In the genomic region with DNA sequence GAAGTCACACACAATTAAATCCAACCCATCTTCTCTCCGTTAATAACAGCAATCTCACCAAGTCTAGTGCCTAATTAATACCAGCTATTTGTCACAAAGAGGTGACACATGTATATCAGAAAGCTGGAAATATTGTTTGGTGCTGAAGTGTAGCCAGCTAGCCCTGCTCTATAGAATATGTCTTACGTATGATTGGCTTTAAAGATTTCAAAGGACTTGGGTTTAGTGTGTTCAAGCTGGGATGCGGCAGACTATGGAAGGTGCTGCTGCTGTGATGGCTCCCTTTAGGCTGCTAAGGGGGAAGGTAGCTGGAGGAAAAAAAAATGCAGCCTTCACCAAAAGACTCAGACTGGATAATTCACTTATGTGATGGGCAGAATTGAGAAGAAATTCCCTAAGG, we compare ENCODE assay signal across 19 mouse cellular contexts.
A peak's percentile ranks its signal among the peaks of the same experiment; 100 is the strongest.
DNase-seq lines count a peak whose midpoint lies in the region; ATAC-seq lines count a peak whose summit lies in the region.
"Had no signal": no experiment of that assay in that cellular context is flagged by ENCODE, and none has a peak within 500 bp of the region (broad histone marks: within the 10 kb centered on the region; RNA-seq: fewer than 3 reads in every experiment).

No protein-coding gene starts in this region.

- no peaks in the 10 kb centered on the region for H3K27me3 ChIP-seq in forebrain, embryonic 13.5 days
- H3K27me3 ChIP-seq in forebrain, embryonic 15.5 days: no peaks in the 10 kb centered on the region
- H3K27me3 ChIP-seq in hindbrain, embryonic 14.5 days (ENCODE audit: control insufficient read depth, insufficient read depth, low read length): no peaks in the 10 kb centered on the region
- no peaks in the 10 kb centered on the region for H3K27me3 ChIP-seq in hindbrain, embryonic 10.5 days (ENCODE audit: insufficient read depth, poor library complexity, severe bottlenecking)
- no peaks in the 10 kb centered on the region for H3K27me3 ChIP-seq in neural tube, embryonic 13.5 days
- H3K27me3 ChIP-seq: CH12.LX; embryonic facial prominence, embryonic 13.5 days; heart, embryonic 12.5 days; Patski had no signal

- no peak overlapping the region for H3K4me2 ChIP-seq in forebrain, embryonic 13.5 days
- H3K4me2 ChIP-seq in forebrain, embryonic 15.5 days (replicated peaks): no peak overlapping the region
- H3K4me2 ChIP-seq in hindbrain, embryonic 14.5 days (replicated peaks): peak overlapping the region; percentile 10; the same call in 1 of the 2 replicates
- no peak overlapping the region for H3K4me2 ChIP-seq in neural tube, embryonic 13.5 days
- H3K4me2 ChIP-seq: embryonic facial prominence, embryonic 13.5 days; heart, embryonic 12.5 days had no signal

- no peak overlapping the region for H3K4me3 ChIP-seq in forebrain, embryonic 13.5 days
- no peak overlapping the region for H3K4me3 ChIP-seq in forebrain, embryonic 15.5 days
- H3K4me3 ChIP-seq in hindbrain, embryonic 14.5 days (replicated peaks; ENCODE audit: low read length): no peak overlapping the region
- H3K4me3 ChIP-seq in hindbrain, embryonic 10.5 days: no peak overlapping the region
- no peak overlapping the region for H3K4me3 ChIP-seq in neural tube, embryonic 13.5 days
- H3K4me3 ChIP-seq: embryonic facial prominence, embryonic 13.5 days; heart, embryonic 12.5 days had no signal

- H3K27ac ChIP-seq in forebrain, embryonic 13.5 days: peak overlapping the region; percentile 4; the same call in 1 of the 2 replicates
- H3K27ac ChIP-seq in forebrain, embryonic 15.5 days (replicated peaks): no peak overlapping the region
- H3K27ac ChIP-seq in hindbrain, embryonic 14.5 days: no peak overlapping the region
- H3K27ac ChIP-seq in hindbrain, embryonic 10.5 days: no peak overlapping the region
- H3K27ac ChIP-seq in neural tube, embryonic 13.5 days (replicated peaks): peak overlapping the region; percentile 18; the same call in 1 of the 2 replicates
- H3K27ac ChIP-seq: embryonic facial prominence, embryonic 13.5 days had no signal

- DNase-seq in hindbrain, embryonic 14.5 days (ENCODE audit: low spot score): no peak
- no peak for DNase-seq in hindbrain, embryonic 10.5 days (ENCODE audit: low spot score)
- no peak for DNase-seq in neural tube, embryonic 10.5 days (ENCODE audit: extremely low spot score, low spot score)
- DNase-seq in layer of hippocampus, adult 8-10 months (ENCODE audit: low spot score in 2 of 2): no peak
- DNase-seq: adrenal gland, postnatal 14 days; cerebellum, adult 18-20 months; cerebellum, adult 9-11 months; cerebellum, postnatal 36 days; gastrocnemius, postnatal 10 days had no signal

- ATAC-seq in forebrain, embryonic 13.5 days: peak; percentile 59; the same call in 1 of the 2 replicates
- ATAC-seq in forebrain, embryonic 15.5 days (replicated peaks): no peak; the same call in 1 of the 2 replicates
- no peak for ATAC-seq in hindbrain, embryonic 14.5 days (ENCODE audit: low FRiP score)
- ATAC-seq in neural tube, embryonic 13.5 days (ENCODE audit: low read depth): 0 out of 2 replicates have a peak, but pooled peaks have one; percentile 8
- ATAC-seq: activated CD4-positive, CD25-positive, alpha-beta regulatory T cell, adult 4 months; inflammation-experienced regulatory T-cells, adult 6 months; intestine, postnatal 0 days; Patski had no signal

- 45% methylated on average over 3 of the region's 3 CpGs for WGBS in forebrain, embryonic 13.5 days
- WGBS in forebrain, embryonic 15.5 days: 47% methylated on average over 3 of the region's 3 CpGs
- 56% methylated on average over 3 of the region's 3 CpGs for WGBS in hindbrain, embryonic 14.5 days
- 80% methylated on average over 3 of the region's 3 CpGs for WGBS in hindbrain, embryonic 10.5 days
- 49% methylated on average over 3 of the region's 3 CpGs for WGBS in neural tube, embryonic 13.5 days

- H3K4me1 ChIP-seq in forebrain, embryonic 13.5 days: no peaks in the 10 kb centered on the region
- peaks cover 4% of the 10 kb centered on the region; the same call in 1 of the 2 replicates for H3K4me1 ChIP-seq in forebrain, embryonic 15.5 days
- H3K4me1 ChIP-seq in hindbrain, embryonic 14.5 days (replicated peaks; ENCODE audit: control insufficient read depth, insufficient read depth, low read length): peaks cover 6% of the 10 kb centered on the region
- H3K4me1 ChIP-seq in hindbrain, embryonic 10.5 days (replicated peaks): no peaks in the 10 kb centered on the region
- H3K4me1 ChIP-seq in neural tube, embryonic 13.5 days (replicated peaks): 0 out of 2 replicates have a peak, but pooled peaks cover 6% of the 10 kb centered on the region
- H3K4me1 ChIP-seq: embryonic facial prominence, embryonic 13.5 days; heart, embryonic 12.5 days had no signal

- H3K9ac ChIP-seq in forebrain, embryonic 13.5 days: no peak overlapping the region
- H3K9ac ChIP-seq in forebrain, embryonic 15.5 days (replicated peaks): no peak overlapping the region
- no peak overlapping the region for H3K9ac ChIP-seq in hindbrain, embryonic 14.5 days
- H3K9ac ChIP-seq in neural tube, embryonic 13.5 days: no peak overlapping the region
- H3K9ac ChIP-seq: embryonic facial prominence, embryonic 13.5 days; heart, embryonic 12.5 days had no signal

- no peaks in the 10 kb centered on the region for H3K36me3 ChIP-seq in forebrain, embryonic 13.5 days (ENCODE audit: poor library complexity, severe bottlenecking)
- no peaks in the 10 kb centered on the region for H3K36me3 ChIP-seq in forebrain, embryonic 15.5 days
- H3K36me3 ChIP-seq in hindbrain, embryonic 14.5 days (replicated peaks; ENCODE audit: control insufficient read depth, insufficient read depth): no peaks in the 10 kb centered on the region
- H3K36me3 ChIP-seq in hindbrain, embryonic 10.5 days: no peaks in the 10 kb centered on the region
- no peaks in the 10 kb centered on the region for H3K36me3 ChIP-seq in neural tube, embryonic 13.5 days
- H3K36me3 ChIP-seq: embryonic facial prominence, embryonic 13.5 days; heart, embryonic 12.5 days had no signal

- H3K9me3 ChIP-seq in forebrain, embryonic 13.5 days (replicated peaks): no peaks in the 10 kb centered on the region
- no peaks in the 10 kb centered on the region for H3K9me3 ChIP-seq in forebrain, embryonic 15.5 days
- no peaks in the 10 kb centered on the region for H3K9me3 ChIP-seq in hindbrain, embryonic 14.5 days (ENCODE audit: control insufficient read depth, low read length)
- no peaks in the 10 kb centered on the region; the same call in 1 of the 2 replicates for H3K9me3 ChIP-seq in hindbrain, embryonic 10.5 days
- no peaks in the 10 kb centered on the region for H3K9me3 ChIP-seq in neural tube, embryonic 13.5 days
- H3K9me3 ChIP-seq: embryonic facial prominence, embryonic 13.5 days; heart, embryonic 12.5 days had no signal

Comparison
In these comparisons a context has a peak if more than half of its experiments do, and no peak if none do; other contexts are left out.
1. ATAC-seq: peak in forebrain, embryonic 13.5 days (single experiment) and neural tube, embryonic 13.5 days (single experiment); none in forebrain, embryonic 15.5 days (single experiment) and hindbrain, embryonic 14.5 days (single experiment).
2. H3K27ac ChIP-seq: peak in forebrain, embryonic 13.5 days (single experiment) and neural tube, embryonic 13.5 days (single experiment); none in forebrain, embryonic 15.5 days (single experiment), hindbrain, embryonic 14.5 days (single experiment) and hindbrain, embryonic 10.5 days (single experiment).